Mouse (Mus musculus) midbrain, embryonic 16.5 days (tissue): ENCODE data around the gene Cbfa2t2. TPM values are rescaled to one million over a fixed set of nuclear protein-coding genes. Genes with fewer than 3 reads are reported as not detected.
A peak's percentile ranks its signal among the peaks of the same experiment; 100 is the strongest.

Experiments used
- ATAC-seq: fragments of 200-750 bp; cut with Nextera tagmentation; 2 replicates; pipeline ENCODE4 v1.8.0; 2017; ENCODE audit warnings: moderate TSS enrichment
- H3K27ac ChIP-seq: fragments of 300-500 bp; sonication (generic); 2 replicates; pipeline ENCODE4 v1.5.1; 2014; ENCODE audit warnings: mild to moderate bottlenecking, low read length, mixed read lengths
- H3K27me3 ChIP-seq: fragments of 300-500 bp; sonication (generic); 2 replicates; pipeline ENCODE4 v1.6.1; 2014; ENCODE audit warnings: low read depth, low read length, mixed read lengths; ENCODE audit not compliant: control insufficient read depth, insufficient read depth
- H3K36me3 ChIP-seq: fragments of 300-500 bp; sonication (generic); 2 replicates; pipeline ENCODE4 v1.6.1; 2014; ENCODE audit warnings: mild to moderate bottlenecking, low read length, moderate library complexity, mixed read lengths; ENCODE audit not compliant: control insufficient read depth, insufficient read depth
- H3K4me1 ChIP-seq: fragments of 300-500 bp; sonication (generic); 2 replicates; pipeline ENCODE4 v1.6.1; 2014; ENCODE audit warnings: mild to moderate bottlenecking, low read length, mixed read lengths; ENCODE audit not compliant: control insufficient read depth, insufficient read depth
- H3K4me2 ChIP-seq: fragments of 300-500 bp; sonication (generic); 2 replicates; pipeline ENCODE4 v1.6.1; 2014; ENCODE audit warnings: mild to moderate bottlenecking, low read length, mixed read lengths
- H3K4me3 ChIP-seq: fragments of 300-500 bp; sonication (generic); 2 replicates; pipeline ENCODE4 v1.5.1; 2014; ENCODE audit warnings: low read depth, mild to moderate bottlenecking, low read length, moderate library complexity, mixed read lengths
- H3K9ac ChIP-seq: fragments of 300-500 bp; sonication (generic); 2 replicates; pipeline ENCODE4 v1.6.1; 2014; ENCODE audit warnings: low read depth, low read length, mixed read lengths
- H3K9me3 ChIP-seq: fragments of 300-500 bp; sonication (generic); replicated peaks from 2 replicates; pipeline ENCODE4 v1.6.1; 2014; ENCODE audit warnings: mild to moderate bottlenecking, low read length, mixed read lengths; ENCODE audit not compliant: control insufficient read depth, poor library complexity, severe bottlenecking
- WGBS: fragments of 180-500 bp; shearing (Covaris S2); extraction: QIAGEN DNeasy Blood & Tissue Kit; methylation state at CpG from one replicate; pipeline ENCODE4 v1.1.7; 2014; 5-methylcytosine and 5-hydroxymethylcytosine counted together
- polyA plus RNA-seq: library from polyadenylated mRNA; unstranded; fragments of >200 nt; fragmentation: Nextera tagmentation; extraction: Ambion mirVana; gene quantifications from 2 replicates; pipeline ENCODE4 v1.2.1, GENCODE M21; 2015

The Cbfa2t2 gene
- 50.2 and 53.1 TPM in 2 replicates for polyA plus RNA-seq

DNA sequence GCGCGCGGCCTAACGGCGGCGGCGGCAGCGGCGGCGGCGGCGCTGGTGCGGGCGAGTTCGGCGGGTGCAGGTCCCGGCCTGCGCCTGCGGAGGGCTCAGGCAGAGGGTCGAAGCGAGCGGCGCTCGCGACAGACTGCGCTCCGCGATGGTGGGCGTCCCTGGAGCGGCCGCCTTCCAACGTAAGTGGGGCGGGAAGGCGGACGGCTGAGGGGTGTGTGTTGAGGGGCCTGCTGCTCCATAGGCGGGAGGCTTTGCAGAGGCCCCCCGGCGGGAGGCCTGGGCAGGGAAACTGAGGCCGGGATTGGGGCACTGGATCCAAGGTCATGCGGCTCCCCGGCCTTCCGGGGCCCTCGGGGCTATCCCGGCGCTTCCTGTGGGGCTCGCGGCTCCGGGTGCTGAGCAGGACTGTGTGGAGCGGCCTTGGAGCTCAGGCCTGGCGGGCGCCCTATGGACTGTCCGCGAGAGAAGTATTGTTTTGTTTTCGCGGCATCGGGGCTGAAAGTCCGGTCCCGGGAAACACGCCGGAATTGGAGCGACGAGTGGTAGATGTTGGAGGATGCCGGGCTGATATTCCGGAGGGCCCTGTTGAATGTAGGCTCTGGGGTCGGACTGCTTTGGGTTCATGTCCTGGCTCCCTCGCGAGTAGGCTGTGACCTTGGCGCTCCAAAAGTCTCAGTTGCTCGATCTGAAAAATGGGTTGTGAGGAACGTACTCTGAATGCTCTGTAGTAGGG, at the start of gene Cbfa2t2:
Cbfa2t2 (plus strand) TSS at position 24 of the 733 bp plus-strand sequence.
- WGBS, result under 1% methylated on average over 46 of the region's 70 CpGs
- Histone ChIP-seq H3K36me3 (no peaks in the 10 kb centered on the region), H3K27ac (peak within 1 kb of the TSS; percentile 92), H3K27me3 (no peaks in the 10 kb centered on the region), H3K9ac (peak within 1 kb of the TSS; percentile 98), H3K4me2 (peak within 1 kb of the TSS; percentile 70), H3K9me3 (no peaks in the 10 kb centered on the region), H3K4me1 (peaks cover 29% of the 10 kb centered on the region), H3K4me3 (peak within 1 kb of the TSS; percentile 97)
- ATAC-seq, result peak; percentile 92

DNA sequence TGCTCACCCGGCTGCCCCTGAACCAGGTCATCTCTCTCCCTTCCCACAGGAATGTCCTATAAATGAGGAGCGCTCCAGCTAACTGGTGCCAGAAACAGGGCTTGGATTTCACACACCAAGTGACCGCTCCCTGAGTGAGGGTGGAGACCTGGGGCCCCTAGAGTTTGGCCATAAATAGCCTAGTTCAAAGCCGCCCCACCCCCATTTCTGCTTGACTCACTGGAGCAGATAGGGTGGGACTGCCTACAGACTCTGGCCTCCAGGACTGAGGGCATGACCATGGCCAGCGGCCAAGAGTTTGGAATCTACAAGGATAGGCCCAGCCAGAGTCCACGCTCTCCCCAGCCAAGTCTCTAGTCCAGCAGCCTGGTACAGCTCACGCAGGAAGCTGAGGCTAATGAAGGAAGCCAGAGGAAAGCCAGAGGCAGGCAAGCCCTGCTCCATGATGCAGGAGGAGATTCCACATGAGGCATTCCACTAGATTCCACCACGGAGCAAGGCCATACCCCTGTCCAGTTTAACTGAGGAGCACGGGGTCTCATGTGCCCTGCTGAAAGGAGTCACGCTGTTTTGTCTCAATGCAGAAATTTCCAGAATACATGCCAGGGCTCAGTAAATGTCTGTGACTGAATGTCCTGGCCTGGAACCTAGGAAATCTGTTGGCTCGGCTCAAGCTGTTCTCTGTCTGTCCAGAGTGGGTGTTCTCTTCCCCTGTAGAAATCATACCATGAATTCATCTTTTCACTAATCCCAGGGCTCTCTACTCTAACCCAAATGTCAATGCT, 45.9 kb upstream of the Cbfa2t2 start:
- no peak for ATAC-seq
- WGBS, result 86% methylated on average over 11 of the region's 11 CpGs
- Histone ChIP-seq H3K4me1 (no peaks in the 10 kb centered on the region), H3K4me3 (no peak overlapping the region), H3K27ac (no peak overlapping the region), H3K9ac (no peak overlapping the region), H3K9me3 (no peaks in the 10 kb centered on the region), H3K4me2 (no peak overlapping the region), H3K36me3 (no peaks in the 10 kb centered on the region), H3K27me3 (no peaks in the 10 kb centered on the region)

GRCm38 (mm10) chr2:154394602-154395001, 41.7 kb upstream of the Cbfa2t2 start:
- H3K4me2 ChIP-seq, result no peak overlapping the region
- 75% methylated on average over 3 of the region's 3 CpGs for WGBS
- no peaks in the 10 kb centered on the region for H3K4me1 ChIP-seq
- H3K36me3 ChIP-seq, result no peaks in the 10 kb centered on the region
- no peak for ATAC-seq
- no peaks in the 10 kb centered on the region for H3K27me3 ChIP-seq
- H3K4me3 ChIP-seq, result no peak overlapping the region
- H3K9ac ChIP-seq, result no peak overlapping the region
- no peak overlapping the region for H3K27ac ChIP-seq
- H3K9me3 ChIP-seq, result no peaks in the 10 kb centered on the region

- Histone ChIP-seq H3K9ac (no peak overlapping the region), H3K36me3 (no peaks in the 10 kb centered on the region), H3K4me3 (no peak overlapping the region), H3K9me3 (no peaks in the 10 kb centered on the region), H3K27ac (no peak overlapping the region), H3K27me3 (no peaks in the 10 kb centered on the region), H3K4me1 (no peaks in the 10 kb centered on the region), H3K4me2 (no peak overlapping the region)
- no peak for ATAC-seq
- WGBS, result 86% methylated on average over 2 of the region's 2 CpGs
These were observed 39.8 kb upstream of the Cbfa2t2 start for GRCm38 (mm10) chr2:154396529-154396928.

- no peaks in the 10 kb centered on the region for H3K9me3 ChIP-seq
- no peak overlapping the region for H3K4me3 ChIP-seq
- no peak overlapping the region for H3K4me2 ChIP-seq
- H3K27me3 ChIP-seq, result no peaks in the 10 kb centered on the region
- H3K27ac ChIP-seq, result no peak overlapping the region
- 84% methylated on average over 7 of the region's 7 CpGs for WGBS
- H3K9ac ChIP-seq, result no peak overlapping the region
- 0 out of 2 replicates have a peak, but pooled peaks cover 2% of the 10 kb centered on the region for H3K4me1 ChIP-seq
- no peaks in the 10 kb centered on the region for H3K36me3 ChIP-seq
- no peak for ATAC-seq
These were observed 38.0 kb upstream of the Cbfa2t2 start for GRCm38 (mm10) chr2:154398267-154398666.

DNA sequence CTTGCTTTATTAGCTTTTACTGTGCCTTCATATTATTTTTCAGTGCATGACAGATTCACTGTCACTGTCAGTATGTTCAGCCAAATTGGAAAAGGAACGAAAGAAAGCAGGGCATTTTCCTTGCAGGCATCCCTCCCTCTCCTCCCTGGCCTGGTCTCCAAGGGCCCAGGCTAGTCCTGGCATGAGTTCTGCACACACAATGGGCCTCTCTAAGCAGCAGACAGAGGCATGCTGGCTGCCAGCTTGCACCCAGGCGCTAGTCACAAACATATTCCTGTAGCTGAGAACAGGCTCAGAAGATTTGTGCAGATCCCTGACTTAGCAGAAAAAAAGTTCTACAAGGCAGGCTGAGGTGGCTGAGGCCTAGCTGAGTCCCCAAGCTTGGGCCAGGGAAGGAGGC, 37.0 kb upstream of the Cbfa2t2 start:
- Histone ChIP-seq H3K9ac (no peak overlapping the region), H3K4me1 (0 out of 2 replicates have a peak, but pooled peaks cover 2% of the 10 kb centered on the region), H3K27me3 (no peaks in the 10 kb centered on the region), H3K9me3 (no peaks in the 10 kb centered on the region), H3K36me3 (no peaks in the 10 kb centered on the region), H3K4me3 (no peak overlapping the region), H3K27ac (no peak overlapping the region), H3K4me2 (no peak overlapping the region)
- WGBS, result 65% methylated on average over 2 of the region's 2 CpGs
- peak; percentile 67; the same call in 1 of the 2 replicates for ATAC-seq

DNA sequence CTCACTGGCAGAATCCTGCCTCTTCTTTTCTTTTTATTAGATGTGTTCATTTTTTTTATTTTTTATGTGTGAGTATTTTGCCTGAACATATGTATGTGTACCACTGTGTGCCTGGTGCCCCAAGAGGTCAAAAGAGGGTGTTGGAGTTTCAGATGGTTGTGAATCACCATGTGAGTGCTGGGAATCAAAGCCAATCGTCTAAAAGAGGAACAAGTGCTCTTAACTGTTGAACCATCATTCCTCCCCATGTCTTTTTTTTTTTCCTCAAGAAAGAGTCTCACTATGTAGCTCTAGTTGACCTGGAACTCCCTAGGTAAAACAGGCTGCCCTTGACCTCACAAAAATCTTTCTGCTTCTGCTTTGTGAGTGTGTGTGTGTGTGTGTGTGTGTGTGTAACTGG, 34.3 kb upstream of the Cbfa2t2 start:
- no peak for ATAC-seq
- no peak overlapping the region for H3K27ac ChIP-seq
- no peaks in the 10 kb centered on the region for H3K36me3 ChIP-seq
- peaks cover 12% of the 10 kb centered on the region for H3K4me1 ChIP-seq
- WGBS, result 54% methylated on average over 1 of the region's 1 CpGs
- H3K4me3 ChIP-seq, result no peak overlapping the region
- H3K4me2 ChIP-seq, result no peak overlapping the region
- H3K9ac ChIP-seq, result no peak overlapping the region
- H3K9me3 ChIP-seq, result no peaks in the 10 kb centered on the region
- H3K27me3 ChIP-seq, result no peaks in the 10 kb centered on the region

DNA sequence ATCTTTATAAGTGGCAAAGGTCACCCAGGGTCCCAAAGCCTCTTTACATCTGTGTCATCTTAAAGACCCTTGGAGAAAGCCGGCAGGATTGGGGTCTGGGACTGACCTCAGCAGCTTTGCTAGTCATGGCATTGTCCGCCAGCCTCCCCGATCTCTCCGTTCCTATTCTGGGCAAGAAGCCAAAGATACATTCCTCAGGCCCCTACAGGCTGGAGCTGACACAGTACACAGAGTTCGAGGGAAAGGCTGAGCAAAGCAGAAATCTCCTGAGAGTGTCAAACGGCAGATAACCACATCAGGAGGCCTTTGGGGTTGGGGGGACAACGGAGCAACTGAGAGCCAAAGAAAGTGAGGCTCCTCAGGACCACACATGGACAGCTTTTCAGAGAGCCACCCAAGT, 33.5 kb upstream of the Cbfa2t2 start:
- Histone ChIP-seq H3K36me3 (no peaks in the 10 kb centered on the region), H3K4me3 (no peak overlapping the region), H3K27ac (no peak overlapping the region), H3K4me1 (peaks cover 12% of the 10 kb centered on the region), H3K27me3 (no peaks in the 10 kb centered on the region), H3K9ac (no peak overlapping the region), H3K9me3 (no peaks in the 10 kb centered on the region), H3K4me2 (no peak overlapping the region)
- ATAC-seq, result no peak
- 32% methylated on average over 7 of the region's 7 CpGs for WGBS

DNA sequence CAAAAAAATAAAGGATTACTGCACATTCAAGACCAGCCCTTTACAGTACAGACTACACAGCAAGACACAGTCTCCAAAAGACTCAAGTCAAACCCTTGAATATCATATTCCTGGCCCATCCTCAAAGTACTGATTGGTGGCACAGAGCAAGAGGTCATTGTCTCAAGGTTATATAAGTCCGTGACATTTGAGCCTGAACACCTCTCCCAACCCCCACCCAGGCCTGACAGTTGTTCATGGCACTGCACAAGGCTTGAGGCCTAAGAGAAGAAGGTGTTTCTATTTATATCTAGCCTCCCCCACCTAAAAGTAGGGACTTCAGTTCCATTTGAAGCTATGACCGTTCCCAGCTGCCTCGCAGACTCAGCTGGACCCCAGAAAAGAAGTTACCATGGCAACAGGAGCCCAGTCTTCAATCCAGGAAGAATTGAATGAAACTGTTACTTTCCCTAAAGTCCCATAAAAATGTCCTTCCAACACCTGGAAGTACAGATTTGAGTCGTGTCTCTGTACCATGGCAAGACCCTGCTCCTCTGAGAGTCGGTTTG, 30.8 kb upstream of the Cbfa2t2 start:
- Histone ChIP-seq H3K27ac (peak overlapping the region; percentile 51), H3K9me3 (no peaks in the 10 kb centered on the region), H3K36me3 (no peaks in the 10 kb centered on the region), H3K9ac (no peak overlapping the region), H3K27me3 (no peaks in the 10 kb centered on the region), H3K4me3 (no peak overlapping the region), H3K4me1 (peaks cover 12% of the 10 kb centered on the region), H3K4me2 (peak overlapping the region; percentile 32)
- ATAC-seq, result no peak; the same call in 1 of the 2 replicates
- 36% methylated on average over 5 of the region's 5 CpGs for WGBS
